Mouse (Mus musculus): ENCODE results near the gene Prokr2.
A peak's percentile ranks its signal among the peaks of the same experiment; 100 is the strongest.

The Prokr2 gene

DNA sequence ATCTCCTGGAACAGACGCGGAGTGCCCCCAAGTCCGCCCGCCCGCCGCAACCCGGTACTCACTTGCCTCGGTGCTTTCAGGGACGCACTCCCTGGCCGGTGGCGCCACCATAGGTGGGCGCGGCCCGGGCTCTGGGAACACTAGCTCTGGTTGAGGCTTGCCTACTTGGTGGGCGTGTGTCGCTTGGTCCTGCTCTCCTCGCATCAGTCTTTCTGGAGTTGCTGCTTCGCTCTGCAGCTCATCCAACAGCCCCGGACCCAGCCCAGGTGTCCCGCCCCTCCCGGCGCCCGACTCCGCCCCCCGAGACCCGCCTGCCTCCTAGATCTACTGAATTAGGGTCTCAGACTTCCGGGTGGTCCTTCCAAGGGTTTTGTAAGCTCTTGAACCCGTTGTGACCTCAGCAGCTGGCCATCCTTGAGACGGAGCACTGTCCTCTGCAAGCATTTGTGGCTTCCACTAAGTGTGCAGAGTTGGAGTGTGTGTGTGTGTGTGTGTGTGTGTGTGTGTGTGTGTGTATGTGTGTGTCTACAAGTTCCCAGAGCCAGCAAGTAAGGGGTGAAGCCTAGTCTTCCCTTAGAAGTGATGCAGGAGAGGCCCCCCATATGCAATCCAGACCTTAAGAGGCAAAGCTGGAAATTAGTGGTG, at the start of gene Prokr2:
Gene Prokr2, minus strand, starts transcription at position 254 of the 645 bp plus-strand sequence.
- DNase-seq (ENCODE audit: low spot score in 2 of 2): no peak

DNA sequence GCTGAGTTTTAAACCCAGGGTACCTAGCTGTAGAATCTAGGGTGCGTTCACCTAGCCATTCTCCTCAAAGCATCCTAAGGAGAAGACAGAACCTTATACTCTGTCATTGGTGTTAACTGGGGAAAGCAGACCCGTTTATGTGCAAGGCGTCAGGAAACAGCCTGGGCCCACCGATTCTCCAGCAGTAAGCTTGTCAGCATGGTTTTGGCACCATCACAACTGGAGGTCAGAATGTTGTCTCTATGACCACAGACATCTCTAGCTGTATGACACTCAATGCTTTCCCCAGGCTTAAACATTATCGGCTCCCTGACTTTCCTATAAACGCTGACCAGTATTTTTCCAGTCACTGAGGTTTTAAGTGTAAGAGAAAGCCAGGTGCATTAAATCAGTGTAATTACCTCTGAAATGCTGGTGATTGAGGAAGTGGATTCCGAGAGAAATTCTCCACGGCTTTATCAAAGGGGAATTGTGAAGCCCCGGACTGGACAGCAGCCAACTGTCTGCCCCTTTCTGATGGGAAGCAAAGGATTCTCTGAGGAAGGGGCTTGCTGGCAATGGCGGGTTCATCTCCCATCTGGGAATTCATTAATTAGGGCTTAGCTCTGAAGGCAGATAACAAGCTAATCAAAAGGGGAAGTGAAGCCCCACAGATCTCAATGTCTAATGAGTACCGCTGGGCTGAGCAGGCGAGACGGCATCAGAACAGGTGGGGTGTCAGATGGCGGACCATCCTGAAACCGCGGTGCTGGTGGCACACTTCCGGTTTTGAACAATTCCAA, 42.1 kb upstream of the Prokr2 start:
- no peak for DNase-seq (ENCODE audit: low spot score in 2 of 2)

DNA sequence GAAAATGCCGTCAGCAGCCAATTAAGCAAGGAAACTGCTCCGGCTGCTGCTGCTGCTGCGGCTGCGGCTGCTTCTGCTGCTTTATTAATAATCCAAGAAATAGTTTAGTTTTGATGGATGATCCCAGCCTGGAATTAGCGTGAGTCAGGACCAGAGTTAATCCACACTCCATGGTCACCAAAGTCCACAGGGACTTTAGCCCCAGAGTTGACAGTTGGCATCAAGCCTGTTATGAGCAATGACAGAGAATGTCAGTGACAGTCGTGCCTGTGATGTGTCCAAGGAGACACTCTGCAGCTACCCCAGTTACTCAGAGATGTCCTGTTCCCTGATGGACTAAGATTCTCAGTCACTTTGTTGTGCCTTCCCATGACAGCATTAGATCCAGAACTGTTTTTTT, 40.3 kb upstream of the Prokr2 start:
- DNase-seq (ENCODE audit: low spot score in 2 of 2): no peak

DNA sequence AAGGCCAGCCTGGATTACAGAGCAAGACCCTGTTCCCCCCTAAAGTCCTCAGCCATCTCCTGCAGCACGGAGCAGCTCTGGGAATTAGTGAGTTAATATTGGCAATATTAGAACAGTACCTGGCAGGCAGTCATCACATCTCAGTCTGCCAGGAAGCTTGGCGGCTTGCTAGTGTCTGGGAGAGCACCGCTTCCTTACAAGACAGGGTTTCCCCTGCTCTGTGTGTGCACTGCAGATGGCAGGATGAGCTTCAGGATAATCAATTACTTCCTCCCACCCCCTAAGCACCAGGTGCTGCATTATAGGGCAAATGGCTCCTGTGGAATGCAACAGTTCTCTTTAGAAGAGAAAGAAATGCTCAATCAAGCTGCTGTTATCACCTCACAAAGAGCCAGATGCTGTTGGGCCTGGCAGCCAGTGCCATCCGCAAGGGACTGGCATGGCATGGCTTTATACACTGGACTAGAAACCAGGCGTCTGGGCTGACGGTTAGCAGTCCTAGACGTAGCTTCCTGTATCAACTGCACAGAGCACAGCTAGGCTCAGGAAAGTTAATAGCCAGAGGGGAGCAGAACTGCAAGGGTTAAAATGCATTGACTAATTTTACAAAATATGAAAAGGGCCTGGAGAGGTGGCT, 38.3 kb upstream of the Prokr2 start:
- DNase-seq (ENCODE audit: low spot score in 2 of 2): peak in 1 of 2 experiments; percentile 9

DNA sequence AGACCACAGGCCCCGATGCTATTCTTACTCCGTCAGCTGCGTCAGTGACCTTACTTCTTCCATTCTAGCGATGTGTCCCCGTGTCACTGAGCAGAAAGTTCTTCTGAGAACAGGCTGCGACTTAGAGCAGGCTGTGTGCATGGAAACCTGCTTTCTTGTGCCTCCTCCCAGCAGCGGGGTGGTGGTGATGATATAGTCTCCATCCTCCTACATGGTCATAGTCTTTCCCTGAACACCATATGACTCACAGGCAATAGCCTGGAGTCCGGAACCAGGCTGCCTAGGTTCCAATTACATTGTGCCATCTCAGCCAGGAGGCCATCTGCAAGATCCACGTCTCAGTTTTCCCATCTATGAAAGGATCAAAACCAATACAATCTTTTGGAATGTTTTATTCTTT, 37.6 kb upstream of the Prokr2 start:
- peak in 1 of 2 experiments; percentile 11 for DNase-seq (ENCODE audit: low spot score in 2 of 2)

DNA sequence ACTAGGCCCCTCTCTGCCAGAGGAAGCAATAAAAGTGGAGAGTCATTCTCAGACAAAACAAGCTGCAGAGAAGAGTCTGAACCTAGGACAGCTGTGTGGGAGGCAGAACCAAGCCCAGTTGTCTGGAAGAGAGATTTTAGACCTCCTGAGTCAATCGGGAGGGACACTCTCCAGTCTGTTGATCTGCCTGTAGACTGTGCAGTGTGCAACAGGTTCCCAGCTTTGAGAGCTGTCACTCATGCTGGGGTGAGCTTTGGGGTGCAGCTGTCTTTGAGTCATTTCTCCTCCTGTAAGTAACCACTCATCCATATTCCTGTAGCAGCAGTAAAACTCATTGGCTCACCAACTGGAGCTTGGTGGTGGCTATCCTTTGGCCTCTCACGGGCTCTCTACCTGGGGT, 33.2 kb upstream of the Prokr2 start:
- DNase-seq (ENCODE audit: low spot score in 2 of 2): no peak

DNA sequence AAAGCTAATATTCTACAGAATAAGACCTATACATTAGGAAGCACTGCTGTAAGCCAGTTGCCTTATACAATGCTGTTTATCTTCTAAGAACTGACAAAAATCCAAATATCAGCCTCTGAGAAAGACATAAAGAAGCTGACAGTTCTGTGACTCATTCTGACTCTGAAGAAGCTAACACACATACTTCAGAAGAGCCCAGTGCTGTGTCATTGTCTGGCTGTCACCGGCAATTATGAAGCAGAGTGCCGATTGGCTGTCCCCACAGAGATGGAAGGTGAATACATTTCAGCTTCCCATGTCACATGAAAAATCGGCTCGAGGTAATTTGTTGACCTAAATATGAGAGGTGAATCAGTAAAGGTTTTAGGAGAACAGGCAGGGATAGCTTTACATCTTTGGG, 24.9 kb upstream of the Prokr2 start:
- DNase-seq (ENCODE audit: low spot score in 2 of 2): no peak

DNA sequence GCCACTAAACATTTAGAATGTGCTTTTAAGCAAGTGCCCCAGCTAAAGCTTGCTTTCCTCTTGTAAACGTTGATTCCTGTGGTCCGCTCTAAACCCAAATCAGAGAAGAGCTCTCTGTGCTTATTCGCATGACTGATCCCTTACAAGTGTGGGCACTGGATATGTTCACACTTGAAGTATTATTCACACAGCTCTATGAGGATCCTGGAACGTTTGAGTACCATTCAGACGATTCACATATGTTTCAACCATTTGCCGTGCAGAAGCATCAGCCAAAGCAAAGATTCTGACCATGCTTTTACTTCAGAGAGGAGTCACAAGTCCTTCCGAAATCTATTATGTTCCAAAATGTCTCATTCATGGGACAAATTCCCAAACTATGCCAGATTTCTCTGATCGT, 12.9 kb upstream of the Prokr2 start:
- no peak for DNase-seq (ENCODE audit: low spot score in 2 of 2)

DNA sequence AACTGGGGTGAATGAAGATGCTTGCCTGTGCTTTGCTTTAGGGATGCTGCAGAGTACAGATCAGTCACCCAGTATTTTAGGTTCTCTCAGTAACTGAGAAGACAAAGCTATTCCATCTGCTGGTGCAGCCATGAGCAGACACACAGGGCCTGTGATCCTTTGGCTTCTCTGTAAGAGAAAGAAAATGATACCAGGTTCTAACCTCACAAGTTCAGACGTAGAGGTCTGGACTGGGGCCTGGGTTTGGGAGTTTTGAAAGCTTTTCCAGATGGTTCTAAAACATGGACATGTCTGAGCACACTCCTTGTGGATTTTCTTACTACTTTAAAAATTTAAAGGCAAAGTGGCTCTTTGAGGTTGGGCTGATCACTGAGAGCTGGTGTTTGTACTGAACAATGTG, 10.5 kb upstream of the Prokr2 start:
- no peak for DNase-seq (ENCODE audit: low spot score in 2 of 2)

DNA sequence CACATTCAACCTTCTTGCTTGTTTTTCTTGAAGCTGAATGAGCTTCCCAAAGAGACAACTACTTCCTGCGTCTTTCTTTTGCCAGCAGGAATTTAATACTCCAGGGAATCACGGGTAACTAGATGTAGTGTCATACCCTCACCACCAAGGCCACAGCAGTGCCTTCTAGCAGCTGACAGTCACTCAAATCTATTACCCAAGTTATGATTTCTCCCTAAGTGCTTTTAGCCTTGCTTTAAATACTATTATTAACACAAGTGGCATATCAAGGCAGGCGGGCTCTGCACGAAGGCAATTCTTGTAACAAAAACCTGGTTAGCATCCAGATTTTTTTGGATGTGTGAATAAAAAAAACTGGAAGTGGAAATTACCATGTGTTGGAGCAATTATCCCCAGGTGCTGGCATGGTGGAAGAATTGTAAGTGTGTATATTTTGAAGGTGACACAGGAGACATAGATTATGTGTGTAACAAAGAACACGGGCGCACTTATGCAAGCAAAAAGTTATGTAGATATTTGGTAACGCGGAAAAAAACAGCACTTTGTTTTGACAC, 5.4 kb upstream of the Prokr2 start:
- DNase-seq (ENCODE audit: low spot score in 2 of 2): no peak

DNA sequence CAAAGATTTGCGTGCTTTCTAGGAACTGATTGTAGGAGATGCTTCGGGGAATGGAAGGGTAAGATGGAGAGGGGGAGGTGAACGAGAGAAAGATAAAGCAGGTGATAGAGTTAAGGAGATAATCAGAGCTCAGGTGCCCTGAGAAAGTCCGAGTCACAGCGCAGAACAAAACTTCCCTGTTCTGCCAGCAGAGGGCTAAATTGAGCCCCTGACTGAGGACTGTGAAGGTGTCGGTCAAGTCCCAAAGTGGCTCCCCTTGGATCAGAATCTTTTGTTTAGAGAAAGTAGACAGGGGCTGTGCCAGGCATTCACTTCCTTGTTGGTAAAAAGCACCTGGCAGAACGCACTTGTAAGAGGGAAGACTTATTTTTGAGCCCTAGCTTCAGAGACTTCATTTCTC, 4.3 kb upstream of the Prokr2 start:
- peak in 1 of 2 experiments; percentile 11 for DNase-seq (ENCODE audit: low spot score in 2 of 2)

DNA sequence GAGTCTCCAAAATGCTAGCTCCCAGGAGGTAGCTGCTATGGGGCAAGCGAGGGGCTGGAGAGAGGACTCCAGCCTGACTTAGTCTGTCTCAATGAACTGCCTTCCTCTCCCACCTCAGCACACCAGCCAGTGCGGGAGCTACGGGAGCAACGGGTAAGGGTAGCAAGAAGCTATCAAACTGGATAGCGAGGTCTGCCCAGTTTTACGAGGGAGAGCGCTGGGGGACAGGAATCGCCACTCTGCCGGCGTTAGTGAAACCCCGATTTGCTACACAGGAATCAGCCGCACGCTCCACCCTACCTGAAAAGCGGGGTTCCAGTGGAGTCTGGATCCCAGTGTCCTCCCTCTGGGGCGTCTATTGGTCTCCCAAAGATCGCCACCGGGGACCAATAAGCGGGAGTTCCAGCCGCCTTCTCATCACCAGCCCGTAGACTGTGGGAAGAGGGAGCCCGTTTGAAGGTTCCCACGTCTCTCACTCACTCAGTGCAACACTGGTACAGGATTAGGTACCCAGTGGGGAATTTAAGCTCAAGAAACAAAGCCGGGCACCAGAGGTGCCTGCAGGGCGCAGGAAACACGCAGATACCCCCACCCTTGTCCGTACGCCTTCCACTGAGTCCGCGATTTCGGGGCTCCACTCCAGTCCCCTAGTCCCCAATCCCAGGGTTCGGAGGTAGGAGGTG, 595 bp downstream of the Prokr2 start:
- no peak for DNase-seq (ENCODE audit: low spot score in 2 of 2)

DNA sequence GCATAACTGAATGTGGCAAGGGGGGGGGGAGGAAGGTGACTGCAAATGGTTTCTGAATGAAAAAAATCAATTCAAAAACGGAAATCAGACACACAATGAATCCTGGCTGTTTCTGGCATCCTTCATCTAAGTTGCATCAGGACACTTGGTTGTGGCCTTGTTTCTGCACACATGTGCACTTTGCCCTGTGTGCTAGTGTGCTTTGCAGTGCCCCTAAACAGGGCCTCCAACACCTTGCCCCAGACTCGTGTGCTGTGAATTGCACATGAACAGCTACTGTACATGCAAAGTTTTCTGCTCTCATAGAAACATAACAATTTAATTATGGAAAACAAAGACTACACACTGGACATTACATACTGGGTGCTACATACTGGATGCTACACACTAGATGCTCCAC, 2.9 kb downstream of the Prokr2 start:
- no peak for DNase-seq (ENCODE audit: low spot score in 2 of 2)

DNA sequence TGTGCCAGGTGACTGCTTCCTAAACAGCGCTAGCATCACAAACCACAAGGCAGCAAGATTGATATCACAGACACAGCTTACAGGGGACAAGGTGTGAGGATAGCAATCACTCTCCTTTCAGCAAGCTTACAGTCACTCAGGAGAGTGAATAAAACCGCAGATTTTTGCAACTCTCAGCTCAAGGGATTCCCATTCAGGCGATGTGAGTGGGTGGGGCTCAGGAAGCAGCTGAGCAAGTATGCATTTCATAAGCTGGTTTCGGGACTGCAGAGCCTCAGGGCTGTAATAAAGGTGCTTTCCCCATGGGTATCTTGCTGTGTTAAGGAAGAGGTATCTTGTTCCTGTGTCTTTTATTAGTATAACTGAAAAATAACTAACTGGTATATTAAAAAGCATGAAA, 5.6 kb downstream of the Prokr2 start:
- DNase-seq (ENCODE audit: low spot score in 2 of 2): peak in 1 of 2 experiments; percentile 30

DNA sequence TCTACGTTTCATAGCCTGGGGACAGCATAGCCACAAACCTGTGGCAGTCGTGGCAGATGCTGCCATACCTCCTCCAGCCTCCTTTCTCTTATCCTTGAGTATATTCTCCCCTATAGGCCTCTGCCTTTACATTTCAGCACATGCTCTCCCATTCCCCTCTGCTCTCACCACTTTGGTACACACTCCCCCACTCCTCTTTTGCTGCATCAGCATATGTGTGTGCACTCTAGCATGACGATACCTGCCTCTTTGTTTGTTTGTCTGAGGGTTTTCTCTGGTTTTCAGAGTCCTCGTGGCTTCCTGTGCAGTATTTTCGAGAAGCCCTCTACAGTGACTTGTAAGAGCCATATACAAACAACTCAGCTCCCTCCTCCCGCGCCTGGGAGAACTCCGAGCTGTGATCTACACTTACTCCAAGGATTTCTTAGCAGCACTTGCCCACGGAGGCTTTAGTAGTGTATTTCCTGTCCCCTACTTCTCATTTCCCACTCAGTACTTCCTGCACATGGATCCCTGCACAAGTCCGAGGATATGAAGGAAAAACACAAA, 6.6 kb downstream of the Prokr2 start:
- peak in 1 of 2 experiments; percentile 8 for DNase-seq (ENCODE audit: low spot score in 2 of 2)

DNA sequence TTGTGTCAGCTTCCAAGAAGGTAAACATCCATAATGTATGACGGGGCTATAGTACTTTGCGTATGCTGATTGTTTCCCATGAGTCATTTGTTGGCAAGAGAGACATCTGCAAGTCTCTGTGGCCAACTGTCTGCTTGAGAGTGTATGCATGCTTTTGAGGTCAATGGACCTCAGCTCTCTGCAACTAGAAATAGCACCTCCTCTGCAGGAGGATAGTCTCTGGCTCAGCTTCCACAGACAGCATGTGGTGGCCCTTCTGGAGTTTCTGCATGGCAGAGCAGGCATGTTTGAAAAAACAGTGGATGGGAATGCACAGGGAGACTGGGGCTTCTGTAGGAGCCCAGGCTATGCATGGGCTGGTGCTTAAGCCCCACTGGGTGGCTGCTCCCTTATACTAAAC, 7.8 kb downstream of the Prokr2 start:
- DNase-seq (ENCODE audit: low spot score in 2 of 2): peak; percentile 22 to 38

DNA sequence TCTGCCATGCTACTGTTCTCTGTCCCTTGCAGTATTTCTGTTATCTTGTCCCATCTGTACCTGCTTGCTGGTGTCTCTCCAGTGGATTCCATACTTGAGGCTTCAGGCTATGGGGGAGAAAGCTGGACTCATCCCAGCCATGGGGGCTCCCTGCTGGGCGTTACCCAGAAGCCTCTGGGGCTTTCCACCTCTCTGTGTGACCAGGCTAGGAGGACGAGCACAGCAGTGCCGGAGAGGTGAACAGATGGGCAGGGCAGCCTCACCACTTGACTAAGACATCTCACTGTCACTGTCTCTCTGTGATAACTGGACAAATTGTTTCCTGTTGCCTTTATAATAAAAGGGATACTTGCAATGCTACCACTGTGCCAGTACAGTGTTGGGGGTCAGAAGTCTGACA, 9.5 kb downstream of the Prokr2 start:
- no peak for DNase-seq (ENCODE audit: low spot score in 2 of 2)

DNA sequence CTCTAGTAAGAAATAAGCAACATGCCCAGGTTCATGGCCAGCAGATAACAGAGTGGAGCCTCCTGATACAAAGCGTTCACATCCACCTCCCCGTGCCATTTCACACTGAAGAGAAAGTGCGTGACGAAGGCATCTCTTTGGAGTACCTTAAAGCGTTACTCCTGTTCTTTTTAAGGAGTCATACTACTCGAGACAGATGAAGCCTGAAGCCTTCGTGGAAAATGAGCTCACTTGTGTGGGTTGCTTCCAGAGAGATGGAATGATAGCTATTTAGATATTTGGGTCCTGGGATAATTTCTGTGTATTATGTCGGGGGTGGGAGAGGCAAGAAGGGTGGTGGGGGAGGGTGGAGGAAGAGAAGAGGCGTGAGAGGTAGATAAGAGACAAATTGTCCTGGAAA, 10.1 kb downstream of the Prokr2 start:
- peak in 1 of 2 experiments; percentile 8 for DNase-seq (ENCODE audit: low spot score in 2 of 2)

DNA sequence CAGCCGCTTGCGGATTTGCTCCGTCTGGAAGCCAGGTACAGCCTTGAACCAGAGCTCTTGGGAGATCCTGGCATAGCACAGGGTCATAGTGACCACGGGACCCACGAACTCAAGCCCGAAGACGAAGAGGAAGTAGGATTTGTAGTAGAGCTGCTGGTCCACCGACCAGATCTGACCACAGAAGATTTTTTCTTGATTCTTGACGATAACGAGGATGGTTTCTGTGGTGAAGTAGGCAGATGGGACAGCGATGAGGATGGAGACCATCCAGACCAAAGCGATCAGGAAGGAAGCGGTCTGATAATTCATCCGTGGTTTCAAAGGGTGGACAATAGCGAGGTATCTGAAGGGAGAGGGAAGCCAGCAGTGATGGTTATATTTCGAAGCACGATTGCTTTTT, 11.5 kb downstream of the Prokr2 start:
- DNase-seq (ENCODE audit: low spot score in 2 of 2): no peak

DNA sequence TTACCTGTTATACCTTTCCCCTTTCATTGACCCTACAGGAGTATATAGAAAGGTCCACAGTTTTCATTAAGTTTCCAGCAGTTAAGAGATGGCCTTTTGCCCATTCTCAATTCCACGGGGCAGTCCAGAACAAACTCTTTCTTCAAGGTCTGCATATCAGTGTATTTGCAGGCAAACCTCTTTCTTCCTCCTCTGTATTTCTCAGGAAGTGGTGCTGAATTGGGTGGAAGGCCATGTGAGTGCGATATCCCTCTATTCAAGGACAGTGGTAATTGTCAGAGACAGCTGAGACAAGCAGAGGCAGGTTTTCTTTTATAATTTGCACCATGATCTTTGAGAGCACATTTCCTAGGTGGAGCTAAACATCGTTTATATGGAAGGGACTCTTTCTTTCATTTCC, 16.8 kb downstream of the Prokr2 start:
- DNase-seq (ENCODE audit: low spot score in 2 of 2): no peak

DNA sequence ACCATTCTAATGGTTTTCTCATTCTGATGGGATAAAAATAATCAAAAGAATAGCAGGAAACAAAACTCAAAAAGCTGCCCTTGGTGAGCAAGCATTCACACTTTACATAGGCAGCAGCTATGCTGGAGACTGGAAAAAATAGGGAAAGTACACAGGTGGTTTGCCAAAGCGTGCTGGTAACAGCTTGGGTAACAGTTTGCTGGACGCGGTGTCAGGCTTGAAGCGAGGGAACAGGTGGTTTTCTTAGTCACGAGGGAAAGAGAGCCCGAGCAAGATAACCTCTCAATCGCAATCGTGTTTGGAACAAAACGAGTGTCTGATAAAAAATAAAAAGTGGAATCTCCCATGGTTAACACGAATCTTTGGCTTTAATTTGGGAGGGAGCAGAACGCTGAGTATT, 41.4 kb downstream of the Prokr2 start:
- DNase-seq (ENCODE audit: low spot score in 2 of 2): peak in 1 of 2 experiments; percentile 3

DNA sequence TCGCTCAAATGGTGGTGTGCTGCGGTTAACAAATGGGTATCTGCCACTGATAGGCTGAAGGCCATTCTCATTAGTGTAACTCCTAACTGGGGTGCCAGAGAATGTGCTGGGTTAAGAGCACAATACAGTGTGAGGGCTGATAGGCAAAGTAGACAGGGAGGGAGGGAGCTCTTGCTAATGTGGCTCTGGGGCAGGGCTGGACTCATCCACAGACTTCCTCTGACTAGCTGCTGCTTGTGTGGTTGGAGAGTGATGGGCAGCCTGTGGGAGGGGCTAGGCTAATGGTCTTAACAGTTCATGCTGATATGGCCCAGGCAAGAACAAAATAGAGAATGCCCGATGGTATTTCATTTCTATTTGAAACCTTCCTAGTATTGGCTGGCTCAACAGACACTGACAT, 44.0 kb downstream of the Prokr2 start:
- DNase-seq (ENCODE audit: low spot score in 2 of 2): no peak

All from left cerebral cortex, adult 9 months (tissue).